Mouse (Mus musculus) left cerebral cortex, adult 18-20 months (tissue): Measurements from ENCODE around the gene Chdh. TPM values are rescaled to one million over a fixed set of nuclear protein-coding genes. Genes with fewer than 3 reads are reported as not detected.

Experiments
- DNase-seq, 2 experiments: peaks; one replicate each; pipeline ENCODE4 v3.0.0; 2021 to 2022; ENCODE audit warnings: low spot score in 2 of 2, mixed read lengths in 1 of 2
- long read RNA-seq, 2 experiments: library from polyadenylated mRNA; stranded (forward); transcript quantifications; one replicate each; pipeline ENCODE4 v2.0.0; 2021
- total RNA-seq, 2 experiments: library from RNA; stranded (reverse); gene quantifications; 2 replicates each; pipeline ENCODE4 v1.2.3; 2021

Chdh gene
- 1 to 10 TPM; 1.6 to 2.6 TPM for total RNA-seq
- long read RNA-seq, experiment 1, full-length matches to known transcripts, result 1 of 1 reads
- long read RNA-seq, experiment 1, partial matches to known transcripts, result 0 of 1 reads
- long read RNA-seq, experiment 1, other reads (novel, unspliced or antisense), result 0 of 1 reads
- long read RNA-seq, experiment 2, result 0 reads

DNA sequence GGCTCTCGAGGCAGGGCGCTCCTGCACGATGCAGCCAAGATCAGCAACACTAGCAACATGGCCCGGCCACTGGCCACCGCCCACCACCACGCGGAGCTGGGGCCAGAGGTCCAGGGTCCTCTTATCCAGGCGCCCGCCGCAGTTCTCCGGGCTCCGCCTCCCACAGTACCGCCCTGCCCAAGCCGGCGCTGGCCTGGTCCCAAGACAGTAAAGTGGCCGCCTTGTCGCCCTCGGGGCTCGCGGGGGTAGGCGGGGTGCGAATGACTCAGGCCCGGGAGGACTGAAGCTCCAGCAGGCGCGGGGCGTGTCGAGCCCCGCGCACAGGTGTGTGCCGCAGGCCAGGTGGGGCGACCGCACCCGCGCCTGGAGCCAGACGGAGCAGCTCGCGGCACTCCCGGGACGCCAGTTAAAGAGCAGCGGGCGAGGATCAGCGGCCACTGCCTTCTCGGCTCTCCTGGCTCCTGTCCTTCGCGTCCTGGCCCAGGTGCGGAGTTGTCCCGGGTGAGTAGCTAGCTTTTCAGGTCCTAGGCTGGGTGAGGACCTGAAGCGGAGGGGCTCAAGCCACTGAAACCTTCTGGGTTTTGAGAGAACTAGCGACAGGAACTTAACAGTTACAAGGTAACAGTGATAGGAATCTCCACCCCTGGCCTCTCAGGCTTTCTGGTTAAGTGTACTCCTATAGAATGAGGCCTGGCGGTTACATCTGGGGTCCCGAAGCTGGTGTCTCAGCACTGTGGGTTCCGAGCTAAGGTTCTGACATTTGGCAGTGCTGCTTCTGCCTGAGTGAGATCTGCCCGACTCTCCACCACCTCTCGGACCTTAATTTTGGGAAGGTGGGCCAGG, at the start of gene Chdh, which contains the start of gene Il17rb:
Chdh (plus strand) TSS at position 291 of the 843 bp plus-strand sequence.
Il17rb (minus strand) TSS at position 164 of the 843 bp plus-strand sequence.
- DNase-seq, result peak; percentile 38 to 45

DNA sequence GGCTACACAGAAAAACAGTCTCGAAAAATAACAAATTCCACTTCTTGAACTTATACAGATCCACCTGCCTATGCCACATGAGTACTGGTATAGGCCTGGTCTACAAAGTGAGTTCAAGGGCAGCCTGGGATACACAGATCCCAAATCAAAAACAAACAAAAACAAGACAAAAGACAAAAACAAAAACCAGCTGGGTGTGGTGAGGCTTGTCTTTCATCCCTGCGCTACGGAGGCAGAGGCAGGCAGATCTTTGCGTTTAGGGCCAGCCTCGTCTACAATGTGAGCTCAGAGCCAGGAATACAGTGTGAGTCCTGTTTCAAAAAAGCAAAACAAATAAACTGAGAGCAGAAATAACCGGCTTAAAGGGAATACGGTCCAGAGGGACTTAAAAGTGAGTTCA, 41.2 kb upstream of the Chdh start:
- DNase-seq, result no peak

DNA sequence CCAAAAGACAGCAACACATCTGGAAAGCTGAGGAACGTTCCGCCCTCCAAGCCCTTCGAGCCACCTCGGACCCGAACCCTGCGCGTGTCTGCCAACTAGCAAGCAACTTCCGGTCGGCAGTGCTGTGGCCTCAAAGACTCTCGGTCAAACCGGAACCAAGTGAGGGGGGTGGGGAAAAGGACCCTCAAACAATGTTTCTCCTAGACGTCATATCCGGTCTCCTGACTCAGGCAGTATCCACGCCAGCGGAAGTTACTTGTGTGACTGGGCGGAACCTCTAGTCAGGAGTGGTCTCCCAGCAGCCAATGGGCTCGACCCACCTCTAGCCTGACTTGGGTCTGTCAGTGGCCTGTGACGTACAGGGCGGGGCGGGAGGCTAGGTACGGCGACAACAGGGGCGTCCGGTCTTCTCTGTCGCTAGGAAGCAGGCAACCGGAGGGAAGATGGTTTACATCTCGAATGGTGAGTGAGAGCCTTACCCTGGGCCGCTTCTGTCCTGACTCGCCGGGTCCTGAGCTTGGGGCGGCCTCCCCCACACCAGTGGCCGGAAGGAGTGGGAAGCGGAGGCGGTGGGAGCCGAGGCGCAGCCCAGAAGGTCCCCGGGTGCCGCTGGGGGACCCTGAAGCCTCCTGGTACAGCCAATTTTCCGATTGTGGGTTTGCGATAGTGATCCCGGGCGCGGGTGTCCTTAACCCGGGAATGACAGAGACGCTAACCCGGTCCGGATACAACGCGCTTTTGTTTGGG, 40.6 kb upstream of the Chdh start, which contains the start of gene Selenok:
Selenok (plus strand) TSS at position 234 of the 747 bp plus-strand sequence.
- DNase-seq, result peak; percentile 94 to 95

DNA sequence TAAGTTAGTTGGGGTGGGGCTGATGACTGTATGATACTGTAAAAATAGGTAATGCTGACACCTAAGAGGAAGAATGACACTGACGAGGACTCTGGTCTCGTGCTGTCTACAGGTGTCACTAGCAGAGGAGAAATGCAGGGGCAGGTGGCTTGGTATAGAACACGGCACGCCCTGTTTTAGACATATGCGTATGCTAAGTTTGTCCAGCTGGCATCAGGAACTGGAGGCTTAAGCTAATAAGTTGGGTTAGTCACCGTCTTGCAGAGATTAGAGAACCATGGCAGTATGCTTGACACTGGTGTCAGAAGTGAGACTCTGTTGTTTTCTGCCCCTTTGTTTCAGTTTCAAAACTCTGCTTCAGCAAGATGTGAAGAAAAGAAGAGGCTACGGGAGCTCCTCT, 37.4 kb upstream of the Chdh start:
- no peak for DNase-seq

DNA sequence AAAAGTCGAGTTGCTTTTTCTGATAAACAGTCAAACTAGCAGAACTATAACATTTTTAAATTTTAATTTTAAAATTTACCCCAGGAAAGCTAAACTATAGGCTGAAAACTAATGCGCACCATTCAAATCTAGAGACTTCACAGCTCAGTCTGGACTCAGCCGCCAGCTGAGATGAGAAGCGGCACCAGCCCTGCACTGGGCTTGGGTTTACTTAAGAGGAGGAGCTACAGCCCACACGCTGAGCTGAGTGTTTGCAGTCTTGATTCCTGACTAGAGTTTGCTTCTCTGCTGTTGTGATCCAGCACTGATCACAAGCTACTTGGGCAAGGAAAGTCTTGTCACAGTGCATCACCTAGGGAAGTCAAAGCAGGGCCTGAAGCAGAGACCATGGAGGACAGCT, 36.8 kb upstream of the Chdh start:
- no peak for DNase-seq

DNA sequence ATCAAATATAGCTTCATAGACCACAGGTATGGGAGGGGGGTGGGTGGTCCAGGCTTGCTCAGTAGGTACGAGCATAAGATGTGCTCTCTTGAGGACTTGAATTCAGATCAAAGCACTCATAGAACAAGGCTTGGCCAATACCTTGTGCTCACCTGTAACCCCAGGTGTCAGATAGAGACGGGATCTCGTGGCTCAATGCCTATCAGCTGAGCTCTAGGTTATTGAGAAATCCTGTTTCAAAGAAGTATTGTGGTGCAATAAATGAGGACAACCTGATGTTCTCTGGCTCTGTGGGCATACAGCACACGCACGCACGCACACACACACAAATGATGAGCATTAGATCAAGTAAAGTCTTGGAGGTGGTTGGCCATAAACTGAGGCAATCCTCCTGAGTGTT, 31.9 kb upstream of the Chdh start:
- DNase-seq, result no peak

DNA sequence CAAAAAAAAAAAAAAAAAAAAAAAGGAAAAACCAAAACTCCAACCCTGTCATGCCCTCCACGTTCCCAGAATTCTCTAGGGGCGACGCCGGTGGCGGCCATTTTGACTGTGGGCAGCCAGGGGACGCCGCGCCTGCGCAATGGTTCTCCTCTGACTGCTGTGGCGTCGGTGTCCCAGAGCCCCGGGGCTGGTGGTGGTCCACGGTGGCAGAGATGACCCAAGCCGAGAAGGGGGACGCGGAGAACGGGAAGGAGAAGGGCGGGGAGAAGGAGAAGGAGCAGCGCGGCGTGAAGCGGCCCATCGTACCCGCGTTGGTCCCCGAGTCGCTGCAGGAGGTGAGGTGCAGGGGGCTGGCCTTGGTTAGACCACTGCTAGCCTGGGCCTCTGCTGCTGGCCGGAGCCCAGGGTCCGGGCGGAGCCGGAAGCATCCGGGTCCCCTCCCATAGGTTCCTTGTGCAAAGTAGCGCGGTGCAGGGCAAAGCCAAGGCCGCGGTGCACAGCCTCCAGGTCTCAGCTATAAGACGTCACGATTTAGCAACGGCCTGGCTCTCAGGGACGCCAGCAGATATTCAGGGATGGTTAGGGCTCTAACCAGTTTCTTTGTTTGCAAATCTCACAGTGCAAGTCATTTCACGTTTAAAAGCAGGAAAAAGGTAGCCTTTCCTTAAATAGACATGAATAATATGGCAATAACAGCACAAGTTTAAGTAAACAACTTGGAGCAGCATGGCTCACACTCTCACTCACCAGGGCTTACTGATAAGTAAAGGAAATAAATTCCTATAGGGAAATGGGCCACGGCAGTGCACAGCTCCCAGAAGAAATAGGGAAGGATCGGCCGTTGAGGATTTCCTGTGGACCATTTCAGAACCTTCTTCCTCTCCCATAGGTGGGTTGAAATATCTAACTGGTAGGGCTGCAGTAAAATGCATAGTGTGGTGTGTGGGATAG, 30.3 kb upstream of the Chdh start, which contains the start of gene Actr8:
Actr8 (plus strand) TSS at position 84 of the 951 bp plus-strand sequence.
- DNase-seq, result peak; percentile 92 to 94

DNA sequence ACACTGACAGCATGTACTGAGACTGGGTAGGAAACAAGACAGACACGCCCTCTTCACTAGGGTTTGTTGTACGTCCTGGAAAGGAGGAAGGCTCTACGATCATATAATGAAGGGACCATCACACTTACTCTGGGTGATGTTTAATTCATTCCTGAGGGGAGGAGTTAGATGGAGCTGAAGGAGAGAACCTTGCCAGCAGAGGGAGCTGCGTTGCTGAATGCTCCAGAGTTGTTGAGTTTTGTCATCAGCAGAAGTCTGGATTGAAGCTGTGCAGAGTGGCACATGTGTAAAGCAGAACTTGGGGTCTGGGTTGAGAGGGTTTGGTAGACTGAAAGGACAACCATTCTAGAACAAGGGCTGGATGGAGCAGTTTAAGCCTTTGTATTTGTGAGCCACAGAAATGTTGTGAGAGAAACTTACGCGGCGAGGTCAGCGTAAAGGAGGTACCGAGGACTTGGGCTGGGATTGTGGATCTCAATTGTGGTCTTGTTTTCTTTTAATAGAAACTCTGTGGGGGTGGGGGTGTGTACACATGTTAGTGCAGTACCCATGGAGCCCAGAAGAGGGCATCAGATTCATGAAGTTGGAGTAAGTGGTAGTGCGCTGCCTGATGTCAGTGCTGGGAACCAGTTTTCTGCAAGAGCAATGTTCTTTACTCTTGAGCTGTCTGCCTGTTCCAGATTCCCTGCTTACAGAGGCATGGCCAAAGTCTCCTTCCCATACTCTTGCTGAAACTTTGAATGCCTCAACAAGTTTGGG, 28.2 kb upstream of the Chdh start:
- no peak for DNase-seq

DNA sequence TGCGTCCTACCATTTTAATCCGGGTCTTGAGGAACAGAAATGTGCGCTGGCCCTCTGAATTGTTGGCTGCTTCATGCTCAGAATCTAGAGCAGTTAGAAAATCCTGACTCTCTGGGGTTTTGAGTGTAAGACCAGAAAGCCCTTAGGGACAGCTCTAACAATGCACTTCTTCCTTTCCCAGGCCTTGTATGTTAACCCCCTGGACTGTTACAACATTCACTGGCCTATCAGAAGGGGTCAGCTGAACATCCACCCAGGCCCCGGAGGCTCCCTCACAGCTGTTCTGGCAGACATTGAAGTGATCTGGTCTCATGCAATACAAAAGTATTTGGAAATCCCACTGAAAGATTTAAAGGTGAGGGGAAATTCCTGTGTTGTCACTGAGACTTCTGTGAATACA, 22.7 kb upstream of the Chdh start:
- no peak for DNase-seq

DNA sequence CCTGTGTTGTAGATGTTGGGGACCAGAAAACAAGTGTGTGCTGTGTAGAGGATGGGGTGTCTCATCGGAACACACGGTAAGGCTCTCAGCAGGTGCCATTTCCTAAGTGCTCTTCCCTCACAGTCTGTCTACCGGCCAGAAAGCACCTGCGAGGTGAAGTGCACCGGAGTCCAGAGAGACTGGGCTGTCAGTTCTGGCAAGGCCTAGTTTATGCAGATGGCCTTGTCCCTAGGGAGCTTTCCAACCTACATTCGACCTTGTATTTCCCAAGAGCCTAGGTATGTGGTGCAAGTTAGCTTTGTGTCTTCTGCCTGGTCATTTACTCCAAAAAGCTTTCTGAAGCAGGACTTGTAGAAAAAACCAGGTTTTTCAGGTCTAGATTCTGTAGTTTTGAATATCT, 21.5 kb upstream of the Chdh start:
- DNase-seq, result no peak

DNA sequence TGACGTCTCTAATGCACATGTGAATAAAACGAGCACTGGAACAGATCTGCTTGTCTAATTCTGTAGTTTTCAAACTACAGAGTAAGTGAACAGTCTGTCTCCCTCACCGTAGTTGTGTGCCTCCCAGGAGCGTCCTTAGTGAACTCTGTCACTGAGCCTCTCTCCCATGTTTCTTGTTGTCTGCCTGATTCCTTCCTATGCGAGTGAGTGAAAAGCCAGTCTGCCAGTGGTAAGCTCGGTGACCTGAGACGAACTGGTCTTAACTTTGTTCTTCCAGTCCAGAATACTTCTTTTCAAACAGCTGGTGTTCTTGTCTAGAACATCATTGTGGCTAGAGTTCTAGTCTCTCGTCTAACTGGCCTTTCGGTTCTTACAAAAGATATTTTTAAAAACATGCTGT, 21.1 kb upstream of the Chdh start:
- no peak for DNase-seq

DNA sequence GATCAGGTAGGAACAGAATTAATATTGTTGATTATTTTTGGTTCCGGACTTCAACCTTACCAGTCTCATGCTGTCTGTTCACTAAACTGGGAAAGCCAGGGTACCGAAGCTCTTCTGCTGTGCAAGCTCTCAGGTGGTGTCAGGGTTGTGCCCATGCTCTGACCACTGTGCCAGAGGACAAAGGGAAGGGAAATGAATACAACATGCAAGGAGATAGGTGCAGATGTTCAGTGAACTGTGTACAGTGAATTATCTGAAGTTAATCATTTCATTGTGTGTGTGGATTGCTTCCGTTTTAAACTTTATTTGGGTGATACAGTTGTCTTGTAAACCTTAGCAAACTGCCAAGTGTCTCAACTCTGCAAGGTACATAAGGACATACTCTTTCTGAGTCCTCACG, 20.5 kb upstream of the Chdh start:
- no peak for DNase-seq

DNA sequence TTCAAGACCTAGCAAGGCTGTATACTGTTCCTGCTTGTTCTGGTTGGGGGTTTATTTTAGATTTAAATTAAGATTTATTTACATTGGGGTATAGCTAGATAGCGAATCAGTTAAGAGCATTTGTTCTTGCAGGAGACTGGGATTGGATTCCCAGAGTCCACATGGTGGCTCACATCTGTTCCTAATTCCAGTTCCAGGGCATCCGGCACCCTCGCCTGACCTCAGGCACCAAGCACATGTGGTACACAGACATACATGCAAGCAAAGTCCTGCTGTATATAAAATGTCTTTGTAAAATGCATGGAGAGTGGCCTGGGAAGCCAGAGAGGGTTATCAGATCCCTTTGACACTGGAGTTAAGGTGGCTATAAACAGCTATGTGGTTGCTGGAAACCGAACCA, 13.8 kb upstream of the Chdh start:
- no peak for DNase-seq

DNA sequence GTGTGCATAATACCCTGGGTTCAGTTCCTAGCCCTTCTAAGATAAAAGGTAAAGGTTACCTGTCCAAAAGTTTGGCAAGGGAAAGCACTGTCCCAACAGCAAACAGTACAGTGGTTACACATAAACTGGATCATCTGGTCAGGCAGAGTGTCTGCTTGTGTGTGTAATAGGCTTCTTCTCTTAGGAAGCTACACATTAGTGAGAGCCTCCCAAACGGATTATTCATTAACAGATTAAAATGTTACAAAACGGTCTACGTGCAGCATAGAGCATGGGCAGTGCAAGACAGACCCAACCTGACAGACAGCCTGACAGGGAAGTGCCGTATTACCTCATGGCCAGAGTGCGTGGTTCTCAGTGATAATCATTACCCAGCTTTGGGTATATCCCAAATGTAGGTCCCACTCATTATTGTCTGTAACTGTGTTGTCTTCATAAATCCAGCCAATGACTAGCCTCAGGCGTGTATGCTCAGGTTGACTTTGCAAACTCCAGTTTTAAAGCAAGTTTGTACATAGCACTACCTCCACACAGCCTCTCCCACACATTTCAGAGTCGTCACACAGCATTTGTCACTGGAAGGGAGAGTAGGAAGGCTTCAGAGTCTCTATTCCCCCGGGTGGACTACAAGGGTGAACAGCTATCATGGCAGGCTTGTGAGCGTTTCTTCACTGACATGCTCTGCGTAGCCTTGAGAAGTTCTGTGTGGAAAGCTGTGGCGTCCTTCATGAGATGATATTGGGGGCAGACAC, 12.6 kb upstream of the Chdh start:
- peak in 1 of 2 experiments; percentile 22 for DNase-seq

DNA sequence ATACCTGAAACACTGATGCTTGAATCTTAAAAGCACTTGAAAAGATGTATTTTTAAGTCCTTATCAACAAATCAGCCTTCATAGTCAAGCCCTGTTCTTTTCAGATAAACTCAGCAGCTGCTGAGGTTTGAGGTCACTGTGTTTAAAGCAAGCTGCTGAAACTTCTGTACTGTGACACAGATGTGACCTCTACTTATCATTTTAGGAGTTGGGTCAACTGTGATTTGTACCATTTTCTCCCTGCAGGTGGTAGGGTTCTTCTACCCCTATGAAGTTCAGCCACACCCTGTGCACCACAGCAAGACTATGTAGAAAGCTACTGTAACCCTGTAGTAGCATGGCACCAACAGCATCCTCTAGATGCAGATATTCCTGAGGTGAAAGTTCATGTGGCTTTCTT, 11.5 kb upstream of the Chdh start:
- no peak for DNase-seq

DNA sequence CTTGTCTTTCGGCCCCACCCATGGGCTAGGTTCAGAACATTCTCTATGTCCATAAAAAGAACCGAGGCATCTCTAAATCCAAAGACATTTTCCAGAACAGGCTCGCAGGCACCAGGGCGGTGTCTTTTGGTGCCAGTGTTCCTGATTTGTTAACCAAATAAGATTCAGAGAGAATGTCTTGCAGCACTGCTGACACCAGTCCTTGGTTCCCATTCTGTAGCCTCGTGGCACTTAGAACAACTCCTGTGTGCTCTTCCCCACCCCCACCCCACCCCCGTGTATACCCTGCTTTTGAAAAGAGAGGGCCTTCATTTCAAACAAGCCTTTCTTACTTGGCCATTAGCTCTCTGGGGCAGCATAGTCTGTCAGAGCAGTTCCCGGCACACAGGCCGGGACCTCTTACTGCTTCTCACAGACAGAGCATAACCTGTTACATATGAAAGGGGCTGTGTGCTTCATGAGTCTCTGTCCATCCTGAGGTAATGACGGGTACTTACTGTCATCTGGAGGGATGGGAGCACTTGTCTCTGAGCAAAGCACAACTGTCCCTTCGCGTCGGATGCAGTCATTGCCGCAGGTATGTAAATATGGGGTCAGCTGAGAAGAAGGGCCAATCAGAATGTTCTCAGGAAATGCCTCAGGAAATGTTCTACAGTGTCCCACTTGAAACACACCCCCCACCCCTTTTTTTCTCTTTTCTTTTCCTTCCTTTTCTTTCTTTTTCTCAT, 9.9 kb upstream of the Chdh start:
- DNase-seq, result peak in 1 of 2 experiments; percentile 36

DNA sequence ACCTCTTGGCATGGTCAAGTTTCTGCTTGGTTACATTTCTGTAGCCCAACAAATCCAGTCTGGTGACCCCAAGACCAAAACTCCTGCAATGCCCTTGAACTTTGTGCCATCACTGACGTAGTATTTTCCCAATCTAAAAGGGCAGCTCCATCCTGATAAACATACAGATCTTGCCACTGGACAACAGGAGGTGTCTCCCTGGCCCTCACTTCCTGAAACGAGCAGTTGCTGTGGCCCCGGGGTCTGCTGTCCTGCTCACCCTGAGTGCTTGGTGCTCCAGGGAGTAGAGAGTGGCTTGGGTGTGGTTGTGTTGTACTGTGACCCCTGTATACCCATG, 9.4 kb upstream of the Chdh start:
- no peak for DNase-seq

DNA sequence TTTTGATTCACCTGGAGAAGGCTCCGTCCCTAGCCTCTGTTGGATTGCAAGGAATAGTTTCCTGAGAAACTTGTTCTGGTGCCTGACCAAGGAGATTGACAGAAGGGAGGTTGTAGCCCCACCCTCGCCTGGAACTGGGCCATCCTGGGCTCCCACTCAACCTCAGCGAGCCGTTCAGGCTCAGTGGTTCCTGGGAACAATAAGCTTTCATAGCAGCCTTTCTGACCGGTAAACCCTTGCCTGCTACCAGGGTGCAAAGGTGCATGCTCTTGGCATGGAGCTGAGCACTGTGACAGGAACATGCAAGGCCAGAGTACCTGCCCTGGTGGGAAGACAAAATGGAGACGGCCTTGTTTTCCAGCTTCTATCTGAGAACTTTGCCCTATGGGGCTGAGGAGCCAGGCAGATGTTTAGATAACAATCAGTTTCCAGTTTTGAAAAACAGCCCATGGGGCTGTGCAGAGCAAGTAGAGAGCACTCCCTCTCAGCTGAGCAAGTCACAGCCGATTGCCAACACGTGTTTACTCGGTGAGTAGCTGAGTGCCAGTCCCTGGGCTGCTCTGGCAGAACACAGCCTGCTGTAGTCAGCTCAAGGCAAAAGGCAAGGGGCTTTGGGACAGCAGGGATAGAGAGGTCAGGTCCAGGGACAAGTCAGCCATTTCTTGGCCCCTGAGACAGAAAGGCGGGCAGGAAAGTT, 1.2 kb downstream of the Chdh start:
- DNase-seq, result peak; percentile 31
